Mouse (Mus musculus) mature B cell (primary cell): Measurements from ENCODE around the gene Grik2.

ENCODE experiments used
- in situ Hi-C: fragments of 300-500 bp; cut with MboI; formaldehyde crosslinking; loops from 2 replicates; pipeline ENCODE4 v1.14.3; 2019

The Grik2 gene

DNA sequence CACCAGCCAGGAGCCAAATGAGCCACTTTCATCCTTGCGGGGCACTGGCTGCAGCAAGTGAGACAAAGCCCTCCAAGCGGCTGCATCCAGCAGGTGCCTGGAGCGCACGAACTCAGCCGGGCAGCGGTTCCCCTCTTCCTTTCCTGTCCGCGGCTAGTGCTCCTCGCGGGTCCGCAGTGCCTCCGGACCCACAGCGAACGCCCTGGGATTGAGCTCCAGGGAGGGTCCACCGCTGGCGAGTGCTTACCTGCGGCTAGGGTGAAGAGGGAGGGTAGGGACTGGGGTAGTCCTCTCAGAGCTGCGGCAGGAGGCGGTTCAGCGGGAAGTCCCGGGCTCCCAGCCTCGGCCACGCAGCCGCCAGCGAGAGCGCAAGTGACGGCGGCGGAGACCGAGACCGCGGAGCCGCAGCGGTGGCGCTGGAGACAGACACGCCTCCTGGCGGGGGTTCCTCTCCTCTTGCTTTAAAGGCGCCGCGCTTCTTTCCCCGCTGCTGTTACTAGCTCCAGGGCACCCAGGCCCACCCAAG lies at the start of gene Grik2:
TSS of gene Grik2 (minus strand) at position 386 of the 526 bp plus-strand sequence.
- in situ Hi-C loops = no loop called here

DNA sequence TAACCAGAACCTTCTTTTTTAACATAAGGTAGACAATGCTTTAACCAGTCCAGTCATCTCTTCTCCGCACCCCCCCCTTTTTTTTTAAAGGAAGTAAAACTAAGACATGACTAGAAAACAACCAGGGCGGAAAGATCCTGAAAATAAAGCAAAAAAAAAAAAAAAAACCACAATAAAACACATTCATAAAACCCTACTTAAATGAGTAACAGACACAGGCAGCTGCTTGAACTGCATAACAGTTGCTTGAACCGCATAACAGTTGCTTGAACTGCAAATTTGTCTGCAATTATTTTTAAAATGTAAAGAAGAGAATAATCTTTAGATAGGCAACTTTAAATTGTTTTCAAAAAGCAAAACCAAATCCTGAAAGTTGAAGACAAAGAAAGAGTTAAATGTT lies 45.8 kb upstream of the Grik2 start:
- in situ Hi-C loops = no loop called here

DNA sequence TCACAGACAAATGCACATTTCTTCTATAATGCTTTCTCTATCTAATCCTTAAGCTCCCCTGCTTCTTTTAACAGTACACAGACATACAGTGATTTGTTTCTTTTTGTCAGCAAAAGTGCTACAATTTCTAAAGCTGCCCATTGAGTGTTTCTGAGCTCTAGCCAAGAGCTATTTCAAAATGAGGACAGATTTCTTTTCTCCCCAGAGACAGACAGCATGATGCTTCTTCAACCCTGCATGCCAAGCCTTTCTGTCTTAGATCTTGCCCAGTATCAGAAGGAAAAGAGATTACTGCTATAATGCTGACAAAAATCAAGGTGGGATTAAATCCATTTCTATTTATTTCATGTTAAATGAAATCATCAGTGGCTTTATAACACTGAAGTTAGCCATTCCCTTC lies 18.7 kb upstream of the Grik2 start:
- in situ Hi-C loops = no loop called here

DNA sequence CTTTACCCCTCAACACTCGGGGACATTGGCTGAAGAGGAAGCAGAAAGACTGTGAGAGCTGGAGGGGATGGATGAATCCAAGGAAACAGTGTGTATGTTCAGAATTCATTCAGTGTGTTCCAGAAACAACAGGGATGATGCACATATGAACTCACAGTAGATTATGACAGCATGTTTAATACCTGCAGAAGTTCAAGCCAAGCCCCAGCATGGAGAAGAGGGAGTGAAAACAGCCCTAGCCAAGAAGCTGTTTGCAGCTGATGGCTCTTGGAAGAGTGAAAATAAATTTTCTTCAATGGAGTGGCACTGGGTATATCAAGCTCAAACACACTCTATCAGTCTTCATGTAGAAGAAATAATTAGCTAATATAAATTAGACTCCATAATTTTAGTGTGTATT lies 12.4 kb upstream of the Grik2 start:
- in situ Hi-C loops = no loop called here

DNA sequence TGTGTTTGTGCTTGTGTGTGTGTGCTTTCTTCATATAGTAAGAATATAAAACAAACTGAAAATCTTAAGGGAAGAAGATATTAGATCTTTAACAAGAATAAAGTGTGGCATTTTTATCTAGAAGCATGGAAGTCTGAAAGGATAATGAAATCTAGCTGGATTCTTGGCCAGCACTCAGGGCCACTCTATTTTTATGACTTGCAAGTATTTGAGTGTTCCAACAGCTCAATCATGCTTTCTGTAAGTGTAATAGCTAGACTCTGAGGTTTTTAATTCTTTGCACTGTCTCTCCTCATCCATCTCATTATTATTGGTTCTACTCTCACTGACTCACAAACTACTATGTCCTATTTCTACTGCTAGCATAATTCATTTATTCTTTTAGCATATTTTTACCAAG lies 5.6 kb upstream of the Grik2 start:
- in situ Hi-C loops = no loop called here

DNA sequence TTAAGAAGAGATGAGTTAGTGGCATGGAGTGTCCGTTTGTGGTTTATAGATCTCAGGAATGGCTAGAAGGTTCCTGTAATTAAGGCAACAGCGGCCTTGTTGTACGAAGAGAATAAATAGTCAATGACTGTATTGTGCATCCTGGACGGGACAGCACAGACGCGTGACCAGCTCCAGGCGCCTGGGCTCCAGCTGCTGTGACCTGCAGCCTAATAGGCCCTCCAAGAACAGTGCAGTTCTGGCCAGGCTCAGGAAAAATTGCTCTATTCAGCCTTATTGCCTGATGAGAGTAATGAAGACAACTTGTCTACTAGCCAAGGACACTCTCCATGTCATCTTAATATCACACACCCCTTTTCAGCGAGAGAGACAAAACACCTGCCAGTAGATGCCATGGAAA lies 1.8 kb upstream of the Grik2 start:
- in situ Hi-C loops = no loop called here

DNA sequence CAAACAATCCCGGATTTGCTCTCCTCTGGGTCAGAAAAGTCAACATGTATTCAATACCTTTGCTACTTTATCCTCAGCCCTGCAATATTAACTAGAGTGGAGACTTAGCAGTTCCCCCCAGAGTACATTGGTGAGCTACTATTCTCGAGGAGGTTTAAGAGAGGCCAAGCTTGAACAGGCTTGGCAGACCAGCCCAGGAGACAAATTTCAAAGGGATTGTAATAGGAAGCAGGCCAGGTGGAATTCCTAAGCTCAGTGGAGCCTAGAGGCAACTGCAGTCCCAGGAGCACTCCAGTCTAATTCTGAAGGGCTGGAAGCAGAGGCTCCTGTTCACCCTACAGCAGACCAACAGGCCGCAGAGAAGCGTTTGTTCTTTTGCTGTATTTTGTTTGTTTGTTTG lies 1.1 kb upstream of the Grik2 start:
- in situ Hi-C loops = no loop called here

DNA sequence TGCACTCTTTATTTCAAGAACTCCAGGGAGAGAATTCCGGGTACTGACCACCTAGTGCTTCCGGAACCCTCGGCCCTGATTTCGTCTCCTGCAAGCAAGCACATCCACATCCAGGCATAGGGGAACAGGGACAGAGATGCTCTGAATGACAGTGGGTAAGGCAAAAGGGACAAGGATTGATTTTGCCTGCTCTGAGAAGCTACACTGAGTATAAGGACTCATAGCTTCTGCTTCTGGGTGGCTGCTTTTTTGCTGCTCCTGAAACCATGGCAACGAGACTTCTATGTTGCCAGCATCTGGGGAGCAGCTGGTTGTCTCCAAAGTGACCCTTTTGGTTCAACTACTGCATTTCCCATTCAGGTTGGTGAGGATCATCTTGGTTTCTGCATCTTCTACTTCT lies 348 bp upstream of the Grik2 start:
- in situ Hi-C loops = no loop called here

DNA sequence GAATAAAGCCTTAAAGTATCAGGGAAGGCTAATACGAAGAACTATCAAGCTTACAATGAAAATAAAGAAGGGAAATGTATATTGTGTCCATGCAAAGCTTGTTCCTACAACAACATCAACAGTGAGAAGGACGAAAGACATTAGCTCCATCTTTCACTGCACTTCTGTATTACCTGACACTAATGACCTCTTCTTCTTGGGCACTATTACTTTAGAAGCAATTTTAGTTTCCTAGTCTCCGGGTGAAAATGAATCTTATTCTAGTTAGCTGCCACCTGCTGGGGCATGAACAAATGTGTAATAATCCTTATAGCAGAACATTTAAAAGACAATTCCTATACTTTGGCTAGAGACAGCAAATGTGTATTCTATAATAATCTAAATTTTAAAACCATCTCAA lies 1.9 kb downstream of the Grik2 start:
- in situ Hi-C loops = no loop called here

DNA sequence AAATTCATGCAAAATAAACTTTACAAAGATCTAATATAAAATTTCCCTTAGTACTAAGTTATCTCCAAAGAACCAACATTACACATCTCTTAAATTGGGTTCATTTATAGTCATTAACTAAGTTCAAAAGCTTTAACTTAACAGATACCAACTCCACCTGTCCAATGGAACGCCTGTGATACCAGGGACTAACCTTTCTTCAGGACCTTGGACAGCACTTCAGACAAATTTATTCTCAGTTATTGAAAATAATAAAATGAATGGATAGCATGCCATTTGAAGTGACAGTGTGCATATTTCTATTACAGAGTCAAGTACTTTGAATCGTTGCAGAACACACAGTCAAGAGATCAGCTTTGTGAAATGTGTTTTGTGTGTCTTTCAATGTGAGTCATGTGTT lies 3.1 kb downstream of the Grik2 start:
- in situ Hi-C loops = no loop called here

DNA sequence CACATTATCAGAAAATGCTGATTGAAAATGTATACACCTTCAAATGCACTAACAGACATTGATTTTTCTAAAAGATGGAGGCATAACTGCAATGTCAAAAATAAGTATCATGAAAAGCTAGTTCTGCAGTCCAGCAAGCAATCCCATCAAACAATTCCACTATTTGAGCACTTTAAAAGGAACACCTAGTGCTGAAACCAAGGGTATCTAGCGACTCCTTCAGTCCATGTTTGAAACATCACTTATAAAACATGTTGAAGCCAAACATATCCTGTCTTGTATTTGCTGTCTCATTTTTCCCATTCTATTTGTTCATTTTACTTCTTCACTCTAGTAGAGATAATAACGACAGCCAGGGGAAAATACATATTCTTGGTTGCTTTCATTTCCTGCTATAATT lies 3.7 kb downstream of the Grik2 start:
- in situ Hi-C loops = no loop called here

DNA sequence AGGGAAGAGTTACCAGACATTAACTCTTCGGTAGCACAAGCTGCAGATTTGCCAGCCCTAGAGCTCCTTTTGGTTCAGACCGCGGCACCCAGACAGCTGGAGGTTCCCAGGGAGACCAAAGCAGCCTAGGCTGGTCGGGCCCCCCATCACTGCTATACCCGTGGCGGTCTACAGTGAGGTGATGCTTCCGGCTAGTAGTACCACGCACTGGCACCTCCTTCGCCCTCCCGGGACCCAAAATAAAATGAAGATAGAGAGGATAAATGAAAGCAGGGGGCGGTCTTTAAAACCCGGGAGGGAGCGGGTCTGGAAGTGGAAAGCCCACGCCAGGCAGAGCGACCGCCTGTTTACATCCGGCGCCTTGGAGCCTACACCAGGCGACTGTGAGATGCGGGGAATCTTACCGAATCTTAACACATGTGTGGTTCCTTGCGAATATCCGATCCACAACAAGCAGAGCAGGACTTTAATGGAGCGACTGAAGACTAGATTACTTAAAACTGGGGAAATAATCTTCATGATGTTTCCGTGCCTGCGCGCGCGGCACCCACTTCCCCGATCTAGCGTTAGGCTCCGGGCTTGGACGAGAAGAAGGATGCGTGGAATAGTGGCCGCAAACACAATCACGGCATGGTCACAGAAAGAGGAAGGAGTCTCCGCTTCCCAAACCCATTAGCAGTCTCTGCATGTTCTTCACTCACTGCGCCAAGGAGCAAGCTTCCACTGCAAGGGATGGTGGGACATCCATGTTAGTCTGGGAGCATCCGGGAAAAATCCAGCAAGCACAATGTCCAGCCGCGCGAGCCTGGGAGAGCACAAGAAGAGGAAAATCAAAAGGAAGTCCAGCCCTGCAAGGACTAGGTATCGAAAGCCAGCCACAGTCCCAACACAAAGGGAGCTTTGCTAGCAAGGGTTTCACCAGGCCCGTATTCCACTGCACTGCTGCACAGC lies 5.5 kb downstream of the Grik2 start:
- in situ Hi-C loops = no loop called here

DNA sequence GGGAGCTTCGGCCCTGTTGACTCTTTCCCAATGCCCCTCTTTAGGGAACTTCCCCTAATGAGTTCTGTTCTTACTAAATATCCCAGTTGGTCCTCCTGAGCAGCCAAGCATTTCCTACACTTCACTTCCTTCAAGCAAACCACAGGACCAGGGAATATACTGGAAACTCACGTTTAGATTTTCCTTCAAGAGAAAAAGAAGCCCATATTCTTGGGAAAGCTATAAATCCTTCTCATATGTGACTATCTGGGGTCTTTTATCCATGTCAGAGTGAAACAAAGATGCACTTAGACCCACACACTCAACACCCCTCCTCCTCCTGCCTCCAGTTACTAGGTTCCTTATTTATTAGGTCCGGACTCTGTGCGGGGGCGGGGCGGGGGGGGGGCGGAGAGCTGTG lies 6.5 kb downstream of the Grik2 start:
- in situ Hi-C loops = no loop called here

DNA sequence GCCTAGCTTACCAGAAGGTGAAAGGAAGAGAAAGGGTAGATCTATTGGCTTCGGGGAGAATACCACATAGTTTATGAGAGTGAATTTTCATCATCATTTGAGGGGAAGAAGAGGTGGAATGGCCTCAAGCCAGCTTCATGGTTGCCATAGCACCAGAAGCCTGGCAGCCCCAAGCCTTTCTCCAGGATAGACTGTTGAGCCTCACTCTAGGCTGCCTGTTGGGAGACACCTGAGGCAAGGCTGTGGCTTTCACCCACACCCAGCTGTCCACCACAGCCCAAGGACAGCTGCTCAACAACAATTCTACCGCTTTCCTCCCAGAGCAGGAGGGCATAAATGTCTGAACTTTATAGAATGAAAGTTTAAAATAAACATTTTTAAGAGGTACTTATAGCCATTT lies 8.1 kb downstream of the Grik2 start:
- in situ Hi-C loops = no loop called here

DNA sequence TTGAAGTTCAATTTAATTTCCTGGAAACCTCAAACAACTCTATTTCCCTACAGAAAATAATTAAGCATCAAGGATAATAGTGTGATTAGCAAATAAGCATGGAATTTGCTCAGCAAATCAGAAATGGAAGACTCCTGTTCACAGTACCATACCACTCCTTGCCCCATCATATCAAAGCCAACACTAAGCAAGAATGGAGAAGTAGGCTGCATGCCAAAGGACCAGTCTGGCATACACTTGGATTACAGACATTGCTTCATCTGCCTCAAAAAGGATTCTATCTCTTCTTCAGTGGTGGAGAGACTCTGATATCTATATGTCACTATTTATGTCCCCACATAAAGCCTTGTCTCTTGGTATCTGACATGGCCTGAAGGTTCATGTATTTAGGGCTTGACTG lies 19.7 kb downstream of the Grik2 start:
- in situ Hi-C loops = no loop called here

DNA sequence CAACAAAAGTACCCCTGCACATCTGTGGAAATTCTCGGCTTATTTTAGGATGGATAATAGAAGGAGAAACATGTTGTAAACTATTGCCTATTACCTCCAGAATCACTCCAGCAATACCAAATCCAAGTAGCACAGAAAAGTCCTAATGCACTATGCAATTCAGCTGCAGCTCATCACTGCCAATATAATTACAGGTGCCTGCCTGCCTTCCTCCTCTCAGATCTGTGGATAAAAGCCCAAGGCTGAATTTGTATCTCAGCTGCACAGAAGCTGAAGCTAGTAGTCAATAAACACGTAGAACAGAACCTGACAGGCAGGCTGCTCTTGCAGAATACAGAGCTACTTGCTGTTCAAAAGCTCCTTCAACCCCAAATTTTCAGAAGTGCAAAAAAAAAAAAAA lies 21.0 kb downstream of the Grik2 start:
- in situ Hi-C loops = no loop called here

DNA sequence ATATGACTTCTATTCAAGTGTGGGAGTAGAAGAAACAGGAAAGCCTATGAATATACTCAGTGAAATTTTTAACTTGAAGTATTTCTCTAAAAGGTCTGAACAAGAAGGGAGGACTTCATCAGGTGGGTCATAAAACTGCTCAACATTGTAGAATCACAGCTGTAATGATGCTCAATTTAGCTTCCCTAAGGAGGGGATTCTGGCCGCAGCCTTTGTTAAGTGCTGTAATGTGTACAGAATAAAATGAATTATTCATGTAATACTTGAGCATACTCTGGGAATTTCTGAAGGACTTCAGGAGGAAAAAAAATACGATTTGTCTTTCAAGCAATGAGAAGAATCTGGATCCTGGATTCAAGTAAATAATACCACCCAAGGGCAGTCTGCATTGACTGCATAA lies 26.0 kb downstream of the Grik2 start:
- in situ Hi-C loops = no loop called here

DNA sequence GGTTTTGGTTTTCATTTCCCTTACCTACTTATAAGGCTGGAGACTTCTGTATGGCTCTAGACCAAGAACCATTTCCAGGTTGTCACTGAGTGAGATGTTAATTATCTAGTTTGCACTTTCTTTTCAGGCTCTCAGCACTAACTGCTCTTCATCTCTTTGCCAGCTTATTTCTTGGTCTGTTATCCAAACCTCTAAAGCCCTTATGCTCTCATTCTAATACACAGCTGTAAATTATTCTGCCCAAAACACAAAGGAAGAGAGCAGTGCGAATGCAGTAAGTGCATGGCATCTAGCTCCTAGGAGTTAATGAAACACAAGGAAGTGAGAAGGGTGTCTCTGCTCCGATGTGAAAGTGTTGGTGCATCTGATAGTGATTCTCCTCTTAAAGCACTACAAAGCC lies 36.8 kb downstream of the Grik2 start:
- in situ Hi-C loops = no loop called here

DNA sequence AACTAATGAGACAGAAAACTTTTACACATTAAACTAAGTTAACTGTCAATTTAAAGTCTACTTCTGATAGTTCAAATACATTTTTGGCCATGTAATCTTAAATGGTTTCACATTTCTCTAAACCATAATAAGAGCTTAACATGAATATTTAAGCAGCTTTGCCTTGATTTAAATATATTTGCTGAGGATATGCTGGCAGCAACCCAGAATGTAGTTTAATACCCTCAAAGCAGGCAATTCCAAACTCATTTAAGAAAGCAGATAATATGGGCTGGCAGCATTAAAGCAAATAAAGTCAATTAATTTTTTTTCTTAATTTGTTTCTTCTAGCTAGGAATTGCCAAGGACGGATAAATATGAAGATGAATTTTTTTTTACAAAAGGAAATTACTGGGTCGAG lies 56.7 kb downstream of the Grik2 start:
- in situ Hi-C loops = no loop called here

DNA sequence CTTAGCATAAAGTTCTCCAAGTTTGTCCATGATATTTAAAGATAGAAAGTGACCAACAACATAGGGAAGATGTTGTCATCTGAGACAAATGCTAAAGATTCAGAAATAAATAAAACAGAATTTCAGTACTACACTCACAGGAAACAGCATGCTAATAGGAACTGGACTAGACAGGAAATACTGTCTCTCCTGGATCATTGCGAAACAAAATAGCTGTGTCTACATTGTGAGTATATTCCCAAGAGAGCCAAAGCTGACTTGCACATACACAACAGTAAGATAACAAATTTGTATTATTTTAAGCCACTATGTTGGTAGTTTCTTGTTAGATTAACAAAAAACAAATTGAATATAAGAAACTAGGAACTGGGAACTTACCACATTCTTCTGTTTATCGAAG lies 64.9 kb downstream of the Grik2 start:
- in situ Hi-C loops = no loop called here

DNA sequence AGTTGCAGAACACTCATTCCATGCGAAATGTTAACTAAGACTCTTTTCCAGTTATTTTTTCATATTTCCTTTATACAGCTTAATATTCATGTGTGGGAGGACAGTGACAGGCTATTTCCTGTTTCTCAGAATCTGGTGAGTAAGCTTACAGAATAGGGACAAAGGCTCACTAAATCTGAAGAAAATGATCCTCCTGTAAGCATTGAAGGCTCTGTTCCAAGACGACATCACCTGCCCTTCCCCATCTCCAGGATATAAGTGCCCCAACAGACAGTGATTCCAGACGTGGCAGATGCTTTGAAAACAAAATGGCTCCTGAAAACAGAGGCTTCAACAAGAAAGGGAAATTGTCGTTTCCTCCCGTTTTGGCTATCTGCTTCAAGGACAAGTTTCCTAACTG lies 71.7 kb downstream of the Grik2 start:
- in situ Hi-C loops = no loop called here

DNA sequence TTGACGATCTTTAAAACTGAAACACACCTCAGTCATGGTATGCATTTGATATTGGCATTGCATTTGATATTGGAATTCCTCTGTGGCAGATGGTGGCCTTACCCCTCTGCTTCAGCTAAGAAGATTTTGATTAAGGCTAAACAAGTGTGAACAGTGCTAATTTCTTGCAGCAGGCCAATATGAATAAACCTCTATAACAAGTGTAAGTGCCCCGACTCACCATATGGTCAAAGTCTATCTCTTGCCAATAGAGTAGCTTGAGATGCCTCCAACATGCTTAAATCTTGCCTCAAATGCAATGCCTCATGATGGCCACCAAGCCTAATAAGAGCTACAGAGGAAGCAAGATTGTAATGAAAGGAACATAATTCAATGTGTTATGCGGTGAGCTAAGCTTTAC lies 78.8 kb downstream of the Grik2 start:
- in situ Hi-C loops = no loop called here

DNA sequence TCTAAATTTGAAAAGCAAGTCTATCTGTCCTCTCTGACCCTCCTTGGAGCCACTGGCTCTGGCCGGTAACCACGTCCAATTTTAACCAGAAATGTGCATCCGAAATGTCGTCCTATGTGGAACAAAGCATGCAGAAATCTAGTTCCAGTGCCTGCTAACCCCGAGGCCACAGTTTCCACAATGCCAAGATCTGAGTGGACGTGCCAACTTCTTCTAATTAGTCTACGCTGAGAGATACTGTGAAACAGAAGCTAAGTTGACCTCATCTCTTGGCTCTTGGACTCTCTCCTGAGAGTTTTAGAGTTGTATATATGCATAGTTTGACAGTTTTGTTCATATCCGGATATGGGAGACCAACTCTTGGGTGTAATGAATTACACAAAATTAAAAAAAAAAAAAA lies 84.1 kb downstream of the Grik2 start:
- in situ Hi-C loops = no loop called here

DNA sequence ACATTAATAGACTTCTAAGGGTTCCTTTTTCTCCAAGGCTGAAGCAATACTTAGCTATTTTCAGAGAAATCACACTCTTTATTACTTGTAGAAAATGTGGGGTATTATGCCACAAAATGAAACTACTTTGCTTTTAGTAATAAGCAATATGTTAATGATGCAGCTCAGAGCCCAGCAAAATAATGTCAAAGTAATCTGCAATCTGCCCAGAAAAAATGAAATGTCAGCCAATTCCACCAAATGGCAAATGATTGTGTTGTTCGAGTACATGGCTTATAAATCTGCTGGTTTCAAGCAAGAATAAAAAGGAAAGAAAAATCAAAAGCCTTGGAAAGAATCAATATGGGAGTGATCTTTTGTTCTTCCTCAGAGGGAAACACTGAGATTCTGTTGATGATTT lies 136.2 kb downstream of the Grik2 start:
- in situ Hi-C loops = no loop called here
